Mouse (Mus musculus): Measurements from ENCODE around the gene Hipk3. TPM values are rescaled to one million over a fixed set of nuclear protein-coding genes. Genes with fewer than 3 reads are reported as not detected.

Hipk3 gene
- total and polyA plus RNA-seq, 2 experiments from 2014 or later: 29.7 to 213 TPM

- Histone ChIP-seq H3K9me3 (replicated peaks; ENCODE audit: control insufficient read depth, low read length) (no peaks in the 10 kb centered on the region), H3K36me3 (replicated peaks; ENCODE audit: control insufficient read depth, insufficient read depth, low read length) (no peaks in the 10 kb centered on the region), H3K4me2 (ENCODE audit: low read depth, low read length) (no peak overlapping the region; the same call in 1 of the 2 replicates), H3K4me1 (ENCODE audit: control insufficient read depth, insufficient read depth) (peaks cover 60% of the 10 kb centered on the region), H3K4me3 (ENCODE audit: low read depth, low read length) (no peak overlapping the region), H3K9ac (replicated peaks; ENCODE audit: low read depth, low read length) (no peak overlapping the region), H3K27ac (ENCODE audit: low read depth) (peak overlapping the region; percentile 36), H3K27me3 (ENCODE audit: control insufficient read depth, insufficient read depth, low read length) (no peaks in the 10 kb centered on the region)
- ATAC-seq (ENCODE audit: insufficient read depth, low read depth): no peak
- DNase-seq (ENCODE audit: low spot score): no peak
- WGBS: 25% methylated on average over 3 of the region's 3 CpGs
- no peak for TF ChIP-seq CTCF (IDR thresholded peaks at IDR 0.05; ENCODE audit: low read depth)
- TF ChIP-seq EP300 (IDR thresholded peaks at IDR 0.05; ENCODE audit: low read depth): no peak
These were observed 34.2 kb downstream of the Hipk3 start for GRCm38 (mm10) chr2:104460021-104460420.

- peaks cover 67% of the 10 kb centered on the region for H3K4me1 ChIP-seq (ENCODE audit: control insufficient read depth, insufficient read depth)
- TF ChIP-seq CTCF (IDR thresholded peaks at IDR 0.05; ENCODE audit: low read depth) (no peak), EP300 (IDR thresholded peaks at IDR 0.05; ENCODE audit: low read depth) (no peak)
- H3K4me2 ChIP-seq (ENCODE audit: low read depth, low read length): no peak overlapping the region
- no peak overlapping the region for H3K4me3 ChIP-seq (ENCODE audit: low read depth, low read length)
- DNase-seq (ENCODE audit: low spot score) (no peak), ATAC-seq (ENCODE audit: insufficient read depth, low read depth) (no peak)
- H3K27me3 ChIP-seq (ENCODE audit: control insufficient read depth, insufficient read depth, low read length): no peaks in the 10 kb centered on the region
- H3K9ac ChIP-seq (replicated peaks; ENCODE audit: low read depth, low read length): no peak overlapping the region
- H3K36me3 ChIP-seq (replicated peaks; ENCODE audit: control insufficient read depth, insufficient read depth, low read length): no peaks in the 10 kb centered on the region
- 57% methylated on average over 8 of the region's 8 CpGs for WGBS
- H3K9me3 ChIP-seq (replicated peaks; ENCODE audit: control insufficient read depth, low read length): no peaks in the 10 kb centered on the region
- peak overlapping the region; percentile 46 for H3K27ac ChIP-seq (ENCODE audit: low read depth)
These were observed 35.5 kb downstream of the Hipk3 start for GRCm38 (mm10) chr2:104458569-104459332.

- Histone ChIP-seq H3K9ac (replicated peaks; ENCODE audit: low read depth, low read length) (no peak overlapping the region), H3K4me1 (ENCODE audit: control insufficient read depth, insufficient read depth) (peaks cover 66% of the 10 kb centered on the region), H3K9me3 (replicated peaks; ENCODE audit: control insufficient read depth, low read length) (no peaks in the 10 kb centered on the region), H3K27me3 (ENCODE audit: control insufficient read depth, insufficient read depth, low read length) (no peaks in the 10 kb centered on the region), H3K27ac (ENCODE audit: low read depth) (peak overlapping the region; percentile 74), H3K4me3 (ENCODE audit: low read depth, low read length) (no peak overlapping the region), H3K4me2 (ENCODE audit: low read depth, low read length) (peak overlapping the region; percentile 23; the same call in 1 of the 2 replicates), H3K36me3 (replicated peaks; ENCODE audit: control insufficient read depth, insufficient read depth, low read length) (no peaks in the 10 kb centered on the region)
- no peak for ATAC-seq (ENCODE audit: insufficient read depth, low read depth)
- DNase-seq (ENCODE audit: low spot score): no peak
- TF ChIP-seq CTCF (IDR thresholded peaks at IDR 0.05; ENCODE audit: low read depth): no peak
- TF ChIP-seq EP300 (IDR thresholded peaks at IDR 0.05; ENCODE audit: low read depth): no peak
- WGBS: 24% methylated on average over 3 of the region's 3 CpGs
These were observed 37.1 kb downstream of the Hipk3 start for GRCm38 (mm10) chr2:104457106-104457505.

- Histone ChIP-seq H3K4me1 (ENCODE audit: control insufficient read depth, insufficient read depth) (peaks cover 78% of the 10 kb centered on the region), H3K36me3 (replicated peaks; ENCODE audit: control insufficient read depth, insufficient read depth, low read length) (0 out of 2 replicates have a peak, but pooled peaks cover 3% of the 10 kb centered on the region), H3K9ac (replicated peaks; ENCODE audit: low read depth, low read length) (peak overlapping the region; percentile 28), H3K27ac (ENCODE audit: low read depth) (peak overlapping the region; percentile 94), H3K4me3 (ENCODE audit: low read depth, low read length) (no peak overlapping the region), H3K27me3 (ENCODE audit: control insufficient read depth, insufficient read depth, low read length) (no peaks in the 10 kb centered on the region), H3K9me3 (replicated peaks; ENCODE audit: control insufficient read depth, low read length) (no peaks in the 10 kb centered on the region), H3K4me2 (ENCODE audit: low read depth, low read length) (0 out of 2 replicates have a peak overlapping the region, but pooled peaks have one; percentile 26)
- DNase-seq (ENCODE audit: low spot score): no peak
- WGBS: 33% methylated on average over 3 of the region's 3 CpGs
- no peak for ATAC-seq (ENCODE audit: insufficient read depth, low read depth)
- TF ChIP-seq EP300 (IDR thresholded peaks at IDR 0.05; ENCODE audit: low read depth) (no peak), CTCF (IDR thresholded peaks at IDR 0.05; ENCODE audit: low read depth) (no peak)
These were observed 43.6 kb downstream of the Hipk3 start for GRCm38 (mm10) chr2:104450685-104451084.

- peak; percentile 76 for TF ChIP-seq EP300 (IDR thresholded peaks at IDR 0.05; ENCODE audit: low read depth)
- TF ChIP-seq CTCF (IDR thresholded peaks at IDR 0.05; ENCODE audit: low read depth): no peak
- H3K9me3 ChIP-seq (replicated peaks; ENCODE audit: control insufficient read depth, low read length): no peaks in the 10 kb centered on the region
- H3K4me3 ChIP-seq (ENCODE audit: low read depth, low read length): no peak overlapping the region
- ATAC-seq (ENCODE audit: insufficient read depth, low read depth) (peak; percentile 80), DNase-seq (ENCODE audit: low spot score) (peak; percentile 85)
- H3K27me3 ChIP-seq (ENCODE audit: control insufficient read depth, insufficient read depth, low read length): no peaks in the 10 kb centered on the region
- H3K4me1 ChIP-seq (ENCODE audit: control insufficient read depth, insufficient read depth): peaks cover 67% of the 10 kb centered on the region
- no peak overlapping the region for H3K9ac ChIP-seq (replicated peaks; ENCODE audit: low read depth, low read length)
- peak overlapping the region; percentile 19; the same call in 1 of the 2 replicates for H3K4me2 ChIP-seq (ENCODE audit: low read depth, low read length)
- 29% methylated on average over 1 of the region's 1 CpGs for WGBS
- H3K27ac ChIP-seq (ENCODE audit: low read depth): peak overlapping the region; percentile 94
- H3K36me3 ChIP-seq (replicated peaks; ENCODE audit: control insufficient read depth, insufficient read depth, low read length): 0 out of 2 replicates have a peak, but pooled peaks cover 9% of the 10 kb centered on the region
These were observed 45.1 kb downstream of the Hipk3 start for GRCm38 (mm10) chr2:104449191-104449590.

Measured in heart, postnatal 0 days (tissue).